Mouse (Mus musculus): Measurements from ENCODE around the gene Unc45b. TPM values are rescaled to one million over a fixed set of nuclear protein-coding genes. Genes with fewer than 3 reads are reported as not detected.
A peak's percentile ranks its signal among the peaks of the same experiment; 100 is the strongest.

The Unc45b gene
- polyA plus RNA-seq, 1 experiment from 2014 or later: 10.6 TPM

DNA sequence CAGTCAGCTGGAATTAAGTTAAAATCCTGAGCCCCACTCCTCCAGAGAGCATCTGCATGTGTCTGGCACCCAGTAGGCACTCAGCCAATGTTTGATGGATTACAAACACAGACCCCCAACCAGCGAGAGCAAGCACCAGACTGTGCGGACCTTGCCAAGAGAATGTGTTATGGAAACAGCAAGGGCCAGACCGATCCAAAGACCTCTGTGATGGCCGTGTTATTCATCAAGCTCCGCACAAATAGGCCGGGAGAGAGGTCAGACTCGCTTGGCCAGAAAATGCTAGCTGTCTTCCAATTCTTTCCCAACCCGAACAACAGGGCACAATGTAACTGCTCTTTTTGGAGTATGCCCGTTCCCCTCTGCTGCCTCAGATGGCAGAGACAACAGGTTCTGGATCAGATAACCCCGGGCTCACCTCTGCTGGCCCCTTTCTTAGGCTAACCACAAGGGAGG is 21.8 kb upstream of the Unc45b start:
- H3K4me1 ChIP-seq (ENCODE audit: control insufficient read depth, insufficient read depth, low read length): peaks cover 14% of the 10 kb centered on the region
- no peaks in the 10 kb centered on the region for H3K27me3 ChIP-seq (ENCODE audit: control insufficient read depth, insufficient read depth, low read length)
- no peak overlapping the region for H3K27ac ChIP-seq (ENCODE audit: low read length)
- 23% methylated on average over 10 of the region's 10 CpGs for WGBS
- peak overlapping the region; percentile 91 for H3K9ac ChIP-seq (ENCODE audit: low read length)
- H3K9me3 ChIP-seq (replicated peaks; ENCODE audit: control insufficient read depth, low read length): no peaks in the 10 kb centered on the region
- H3K36me3 ChIP-seq (ENCODE audit: control insufficient read depth, insufficient read depth, low read length): no peaks in the 10 kb centered on the region
- peak overlapping the region; percentile 93 for H3K4me2 ChIP-seq (ENCODE audit: low read depth, low read length)
- peak overlapping the region; percentile 76 for H3K4me3 ChIP-seq (replicated peaks; ENCODE audit: low read length)
- 0 out of 2 replicates have a peak, but pooled peaks have one; percentile 6 for ATAC-seq (ENCODE audit: insufficient read depth, low FRiP score)

DNA sequence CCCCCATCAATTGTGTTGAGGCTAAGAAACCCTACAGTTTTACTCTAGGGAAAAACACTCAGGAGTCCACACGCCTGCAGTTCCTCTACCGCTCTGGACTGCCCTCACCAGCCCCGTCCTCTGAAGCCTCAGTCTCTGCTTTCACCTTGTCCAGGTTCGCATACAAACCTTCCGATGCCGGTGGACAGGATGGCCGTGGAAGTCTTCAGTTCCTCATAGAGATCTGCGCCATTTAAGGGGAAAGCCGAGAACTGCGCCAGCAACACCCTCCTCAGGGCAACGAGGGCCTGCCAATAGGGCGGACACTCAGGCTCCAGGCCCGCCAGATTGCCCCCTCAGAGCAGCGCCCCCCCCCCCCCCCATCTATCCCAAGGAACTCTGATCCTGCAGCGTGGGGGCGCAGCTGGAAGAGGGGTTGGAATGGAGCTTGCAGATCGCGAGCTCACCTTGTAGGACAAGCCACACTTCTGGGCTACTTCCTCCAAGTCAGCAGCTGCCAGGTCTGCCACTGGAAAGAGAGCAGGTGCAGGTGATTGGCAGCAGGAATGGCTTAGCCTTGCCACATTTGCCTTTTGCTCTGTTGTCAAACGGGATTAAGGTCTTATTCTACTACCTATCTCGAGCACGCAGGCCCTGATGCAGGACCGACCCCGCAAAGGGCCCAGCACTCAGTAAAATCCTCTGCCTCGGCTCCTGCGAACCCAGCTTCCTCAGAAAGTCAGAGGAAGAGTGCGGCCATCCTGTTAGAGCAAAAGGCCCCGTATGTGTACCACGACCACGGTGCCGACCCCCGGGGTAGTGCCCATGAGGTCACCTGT is 20.6 kb upstream of the Unc45b start:
- WGBS: 4% methylated on average over 31 of the region's 31 CpGs
- ATAC-seq (ENCODE audit: insufficient read depth, low FRiP score): peak; percentile 61; the same call in 1 of the 2 replicates

DNA sequence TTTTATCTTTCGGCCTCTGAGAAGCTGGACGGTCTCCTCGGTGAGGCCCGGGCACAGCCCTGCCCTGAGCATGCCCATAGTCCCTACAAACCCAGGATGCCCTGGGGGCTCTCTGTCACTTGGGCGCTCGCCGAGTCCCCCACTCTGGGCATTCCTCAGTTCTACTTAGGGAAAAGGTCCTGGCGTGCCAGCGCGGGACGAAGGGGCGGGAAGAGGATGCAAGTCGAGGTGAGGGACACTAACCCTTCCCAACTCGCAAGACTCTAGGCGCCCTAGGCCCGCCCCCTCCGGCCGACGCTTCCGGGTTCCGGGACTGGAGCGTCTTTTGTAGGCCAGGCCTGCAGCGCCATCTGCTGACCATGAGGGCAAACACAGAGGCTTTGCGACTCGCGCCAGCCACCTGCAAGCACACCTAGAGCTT is 20.0 kb upstream of the Unc45b start, which contains the start of gene Rad51d:
Gene Rad51d (minus strand): TSS at position 273 of the 421 bp plus-strand sequence.
- Histone ChIP-seq H3K9ac (ENCODE audit: low read length) (peak within 1 kb of the TSS; percentile 91), H3K36me3 (ENCODE audit: control insufficient read depth, insufficient read depth, low read length) (no peaks in the 10 kb centered on the region), H3K4me2 (ENCODE audit: low read depth, low read length) (peak within 1 kb of the TSS; percentile 93), H3K4me3 (replicated peaks; ENCODE audit: low read length) (peak within 1 kb of the TSS; percentile 76), H3K4me1 (ENCODE audit: control insufficient read depth, insufficient read depth, low read length) (peaks cover 14% of the 10 kb centered on the region), H3K9me3 (replicated peaks; ENCODE audit: control insufficient read depth, low read length) (no peaks in the 10 kb centered on the region), H3K27me3 (ENCODE audit: control insufficient read depth, insufficient read depth, low read length) (no peaks in the 10 kb centered on the region), H3K27ac (ENCODE audit: low read length) (peak within 1 kb of the TSS; percentile 83)
- under 1% methylated on average over 26 of the region's 26 CpGs for WGBS
- ATAC-seq (ENCODE audit: insufficient read depth, low FRiP score): peak; percentile 94

More for the DNA sequence above, 20.6 kb upstream of the Unc45b start:
- Histone ChIP-seq H3K36me3 (ENCODE audit: control insufficient read depth, insufficient read depth, low read length) (no peaks in the 10 kb centered on the region), H3K4me2 (ENCODE audit: low read depth, low read length) (peak overlapping the region; percentile 93), H3K9me3 (replicated peaks; ENCODE audit: control insufficient read depth, low read length) (no peaks in the 10 kb centered on the region), H3K9ac (ENCODE audit: low read length) (peak overlapping the region; percentile 91), H3K27me3 (ENCODE audit: control insufficient read depth, insufficient read depth, low read length) (no peaks in the 10 kb centered on the region), H3K4me3 (replicated peaks; ENCODE audit: low read length) (peak overlapping the region; percentile 76), H3K4me1 (ENCODE audit: control insufficient read depth, insufficient read depth, low read length) (peaks cover 14% of the 10 kb centered on the region), H3K27ac (ENCODE audit: low read length) (peak overlapping the region; percentile 83)

DNA sequence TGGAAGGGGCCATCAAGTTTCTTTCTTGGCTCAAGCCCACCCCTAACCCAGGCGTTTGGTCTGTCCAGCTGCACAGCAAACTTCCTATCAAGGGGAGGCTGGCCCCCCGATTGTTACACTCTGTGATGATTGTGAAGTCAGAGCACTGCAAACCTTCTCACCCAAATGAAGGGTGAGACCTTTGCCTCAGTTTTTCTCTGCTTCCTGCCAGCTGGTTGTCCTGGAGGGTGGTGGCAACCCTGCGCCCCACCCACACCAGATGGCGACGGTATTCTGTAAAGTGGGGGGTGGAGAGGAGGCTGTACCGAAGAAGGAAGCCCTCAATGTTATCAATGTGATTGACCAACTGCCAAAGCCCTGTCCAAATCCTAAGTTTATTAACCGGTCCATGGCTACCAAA is 18.4 kb upstream of the Unc45b start, which contains the start of gene Fndc8:
Gene Fndc8 (plus strand): TSS at position 189 of the 400 bp plus-strand sequence.
- peak within 1 kb of the TSS; percentile 35; the same call in 1 of the 2 replicates for H3K9ac ChIP-seq (ENCODE audit: low read length)
- H3K36me3 ChIP-seq (ENCODE audit: control insufficient read depth, insufficient read depth, low read length): no peaks in the 10 kb centered on the region
- H3K4me2 ChIP-seq (ENCODE audit: low read depth, low read length): no peak within 1 kb of the TSS
- peaks cover 14% of the 10 kb centered on the region for H3K4me1 ChIP-seq (ENCODE audit: control insufficient read depth, insufficient read depth, low read length)
- no peak for ATAC-seq (ENCODE audit: insufficient read depth, low FRiP score)
- 51% methylated on average over 7 of the region's 7 CpGs for WGBS
- H3K9me3 ChIP-seq (replicated peaks; ENCODE audit: control insufficient read depth, low read length): no peaks in the 10 kb centered on the region
- H3K27ac ChIP-seq (ENCODE audit: low read length): no peak within 1 kb of the TSS
- no peak within 1 kb of the TSS for H3K4me3 ChIP-seq (replicated peaks; ENCODE audit: low read length)
- no peaks in the 10 kb centered on the region for H3K27me3 ChIP-seq (ENCODE audit: control insufficient read depth, insufficient read depth, low read length)

- 85% methylated on average over 10 of the region's 10 CpGs for WGBS
- Histone ChIP-seq H3K9me3 (replicated peaks; ENCODE audit: control insufficient read depth, low read length) (no peaks in the 10 kb centered on the region), H3K9ac (ENCODE audit: low read length) (no peak overlapping the region), H3K27me3 (ENCODE audit: control insufficient read depth, insufficient read depth, low read length) (no peaks in the 10 kb centered on the region), H3K36me3 (ENCODE audit: control insufficient read depth, insufficient read depth, low read length) (peaks cover 8% of the 10 kb centered on the region), H3K4me3 (replicated peaks; ENCODE audit: low read length) (no peak overlapping the region), H3K27ac (ENCODE audit: low read length) (no peak overlapping the region), H3K4me2 (ENCODE audit: low read depth, low read length) (no peak overlapping the region), H3K4me1 (ENCODE audit: control insufficient read depth, insufficient read depth, low read length) (no peaks in the 10 kb centered on the region)
- no peak for ATAC-seq (ENCODE audit: insufficient read depth, low FRiP score)
Observed at GRCm38 (mm10) chr11:82897478-82897877, 12.9 kb upstream of the Unc45b start.

DNA sequence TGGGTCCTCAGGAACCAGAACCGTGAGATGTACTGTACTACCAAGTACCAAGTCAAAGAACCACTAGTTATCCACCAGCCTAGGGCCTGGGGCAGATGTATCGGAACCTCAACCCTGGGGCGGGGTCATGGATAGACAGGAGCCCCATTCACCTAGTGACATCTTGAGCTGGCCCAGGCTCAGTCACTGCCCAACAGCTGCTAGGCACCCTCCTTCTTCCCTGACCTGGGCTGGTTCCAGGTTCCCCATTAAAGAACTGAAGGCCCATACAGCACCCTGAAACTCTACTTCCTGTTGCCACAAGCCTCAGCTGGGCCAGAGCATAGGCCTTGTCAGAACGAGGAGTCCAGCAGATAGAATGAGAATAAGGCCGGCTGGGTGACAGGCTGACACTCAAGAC is 10.6 kb upstream of the Unc45b start:
- H3K27me3 ChIP-seq (ENCODE audit: control insufficient read depth, insufficient read depth, low read length): no peaks in the 10 kb centered on the region
- no peaks in the 10 kb centered on the region for H3K9me3 ChIP-seq (replicated peaks; ENCODE audit: control insufficient read depth, low read length)
- no peak overlapping the region for H3K4me2 ChIP-seq (ENCODE audit: low read depth, low read length)
- no peak overlapping the region for H3K9ac ChIP-seq (ENCODE audit: low read length)
- no peaks in the 10 kb centered on the region for H3K4me1 ChIP-seq (ENCODE audit: control insufficient read depth, insufficient read depth, low read length)
- no peak overlapping the region for H3K27ac ChIP-seq (ENCODE audit: low read length)
- 92% methylated on average over 5 of the region's 5 CpGs for WGBS
- no peak overlapping the region for H3K4me3 ChIP-seq (replicated peaks; ENCODE audit: low read length)
- no peak for ATAC-seq (ENCODE audit: insufficient read depth, low FRiP score)
- peaks cover 12% of the 10 kb centered on the region for H3K36me3 ChIP-seq (ENCODE audit: control insufficient read depth, insufficient read depth, low read length)

- H3K4me2 ChIP-seq (ENCODE audit: low read depth, low read length): no peak overlapping the region
- no peak overlapping the region for H3K9ac ChIP-seq (ENCODE audit: low read length)
- H3K27me3 ChIP-seq (ENCODE audit: control insufficient read depth, insufficient read depth, low read length): no peaks in the 10 kb centered on the region
- H3K9me3 ChIP-seq (replicated peaks; ENCODE audit: control insufficient read depth, low read length): no peaks in the 10 kb centered on the region
- no peak overlapping the region for H3K27ac ChIP-seq (ENCODE audit: low read length)
- no peak overlapping the region for H3K4me3 ChIP-seq (replicated peaks; ENCODE audit: low read length)
- 92% methylated on average over 20 of the region's 20 CpGs for WGBS
- H3K36me3 ChIP-seq (ENCODE audit: control insufficient read depth, insufficient read depth, low read length): peaks cover 13% of the 10 kb centered on the region
- no peaks in the 10 kb centered on the region for H3K4me1 ChIP-seq (ENCODE audit: control insufficient read depth, insufficient read depth, low read length)
- ATAC-seq (ENCODE audit: insufficient read depth, low FRiP score): no peak
Observed at GRCm38 (mm10) chr11:82901606-82902310, 8.6 kb upstream of the Unc45b start.

DNA sequence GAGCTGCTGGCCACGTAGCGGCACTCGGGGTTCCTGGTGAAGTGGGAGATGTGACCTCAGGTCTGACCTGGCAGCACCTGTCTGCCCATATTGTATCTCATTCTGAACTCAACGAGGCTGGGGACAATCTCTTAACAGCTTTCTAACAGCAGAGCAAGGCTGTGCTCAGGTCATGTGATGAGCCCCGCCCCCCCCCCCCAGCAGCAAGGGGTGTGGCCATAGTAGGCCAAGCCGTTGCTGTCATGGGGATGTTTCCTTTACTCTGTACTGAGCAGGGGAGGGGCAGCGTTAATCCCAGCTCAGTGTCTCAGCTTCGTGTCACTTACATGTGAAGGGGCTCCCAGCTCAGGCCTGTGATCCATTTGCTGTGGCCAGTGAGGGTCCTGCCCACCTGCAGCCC is 5.4 kb upstream of the Unc45b start:
- no peak for ATAC-seq (ENCODE audit: insufficient read depth, low FRiP score)
- H3K4me2 ChIP-seq (ENCODE audit: low read depth, low read length): no peak overlapping the region

GRCm38 (mm10) chr11:82905816-82906215 is 4.5 kb upstream of the Unc45b start:
- no peak overlapping the region for H3K4me2 ChIP-seq (ENCODE audit: low read depth, low read length)
- H3K27ac ChIP-seq (ENCODE audit: low read length): no peak overlapping the region
- H3K27me3 ChIP-seq (ENCODE audit: control insufficient read depth, insufficient read depth, low read length): no peaks in the 10 kb centered on the region
- H3K4me3 ChIP-seq (replicated peaks; ENCODE audit: low read length): no peak overlapping the region
- H3K9me3 ChIP-seq (replicated peaks; ENCODE audit: control insufficient read depth, low read length): no peaks in the 10 kb centered on the region
- no peak overlapping the region for H3K9ac ChIP-seq (ENCODE audit: low read length)
- WGBS: 91% methylated on average over 5 of the region's 5 CpGs
- H3K36me3 ChIP-seq (ENCODE audit: control insufficient read depth, insufficient read depth, low read length): peaks cover 13% of the 10 kb centered on the region
- peaks cover 9% of the 10 kb centered on the region for H3K4me1 ChIP-seq (ENCODE audit: control insufficient read depth, insufficient read depth, low read length)
- no peak for ATAC-seq (ENCODE audit: insufficient read depth, low FRiP score)

More for the DNA sequence above, 5.4 kb upstream of the Unc45b start:
- peaks cover 9% of the 10 kb centered on the region for H3K4me1 ChIP-seq (ENCODE audit: control insufficient read depth, insufficient read depth, low read length)
- no peak overlapping the region for H3K27ac ChIP-seq (ENCODE audit: low read length)
- no peaks in the 10 kb centered on the region for H3K27me3 ChIP-seq (ENCODE audit: control insufficient read depth, insufficient read depth, low read length)
- no peak overlapping the region for H3K9ac ChIP-seq (ENCODE audit: low read length)
- no peak overlapping the region for H3K4me3 ChIP-seq (replicated peaks; ENCODE audit: low read length)
- peaks cover 13% of the 10 kb centered on the region for H3K36me3 ChIP-seq (ENCODE audit: control insufficient read depth, insufficient read depth, low read length)
- 57% methylated on average over 8 of the region's 8 CpGs for WGBS
- H3K9me3 ChIP-seq (replicated peaks; ENCODE audit: control insufficient read depth, low read length): no peaks in the 10 kb centered on the region

Measured in stomach, embryonic 16.5 days (tissue).